Mouse (Mus musculus) small intestine, adult 2 months (tissue): Measurements from ENCODE around the gene Grn. TPM values are rescaled to one million over a fixed set of nuclear protein-coding genes. Genes with fewer than 3 reads are reported as not detected.
"Not testable (repeated sequence)": the region's sequence is repeated elsewhere in the genome, so short reads cannot be mapped to it uniquely, and the experiment has no call there.

Experiments
- H3K27ac ChIP-seq: fragments of 200-500 bp; 2 replicates; pipeline ENCODE4 v1.5.1; 2012; ENCODE audit warnings: low read depth, low read length, control low read depth, inconsistent platforms; ENCODE audit not compliant: insufficient read depth
- H3K27me3 ChIP-seq: fragments of 200-500 bp; 2 replicates; pipeline ENCODE4 v1.6.1; 2012; ENCODE audit warnings: mild to moderate bottlenecking, moderate library complexity, low read length, inconsistent platforms; ENCODE audit not compliant: control insufficient read depth, insufficient read depth
- H3K36me3 ChIP-seq: fragments of 200-500 bp; 2 replicates; pipeline ENCODE4 v1.6.1; 2012; ENCODE audit warnings: mild to moderate bottlenecking, low read length, control low read depth, inconsistent platforms; ENCODE audit not compliant: control insufficient read depth, insufficient read depth
- H3K4me1 ChIP-seq: fragments of 200-500 bp; 2 replicates; pipeline ENCODE4 v1.6.1; 2012; ENCODE audit warnings: low read length, inconsistent platforms, mixed read lengths; ENCODE audit not compliant: control insufficient read depth, insufficient read depth, insufficient read length
- H3K4me3 ChIP-seq: fragments of 200-500 bp; 2 replicates; pipeline ENCODE4 v1.5.1; 2012; ENCODE audit warnings: low read depth, mild to moderate bottlenecking, control low read depth, inconsistent platforms, low read length, moderate library complexity
- CTCF ChIP-seq: fragments of 200-500 bp; IDR thresholded peaks from 2 replicates; pipeline ENCODE4 v1.5.1; 2012; ENCODE audit warnings: low read depth, mild to moderate bottlenecking, control low read depth, inconsistent platforms, low read length, moderate library complexity, mixed read lengths; ENCODE audit not compliant: insufficient replicate concordance, insufficient read length; ENCODE audit errors: extremely low read depth
- POLR2A ChIP-seq: fragments of 200-500 bp; IDR thresholded peaks from 2 replicates; pipeline ENCODE4 v1.6.1; 2012; ENCODE audit warnings: low read depth, mild to moderate bottlenecking, control low read depth, inconsistent platforms, low read length, moderate library complexity
- WGBS: fragments of 180-500 bp; shearing (Covaris S2); methylation state at CpG from one replicate; pipeline ENCODE4 v1.1.7; 2018; 5-methylcytosine and 5-hydroxymethylcytosine counted together
- polyA plus RNA-seq: library from polyadenylated mRNA; depleted of rRNA; stranded (reverse); fragments of >200 nt; gene quantifications from 2 replicates; pipeline ENCODE4 v1.2.3, GENCODE M21; 2012

Gene Grn
- polyA plus RNA-seq, 1 experiment = 111 TPM

- peak; percentile 59 for TF ChIP-seq POLR2A
- no peak for TF ChIP-seq CTCF
- Histone ChIP-seq H3K4me3 (peak overlapping the region; percentile 90), H3K27ac (peak overlapping the region; percentile 83), H3K27me3 (no peaks in the 10 kb centered on the region), H3K36me3 (peaks cover 15% of the 10 kb centered on the region), H3K4me1 (peaks cover 9% of the 10 kb centered on the region)
- under 1% methylated on average over 32 of the region's 32 CpGs for WGBS
Measured at GRCm38 (mm10) chr11:102408344-102408876, 21.7 kb upstream of the Grn start.

GRCm38 (mm10) chr11:102408888-102409794, 21.0 kb upstream of the Grn start:
- H3K4me3 ChIP-seq = peak overlapping the region; percentile 50
- TF ChIP-seq CTCF (no peak), POLR2A (no peak)
- peaks cover 9% of the 10 kb centered on the region; the same call in 1 of the 2 replicates for H3K4me1 ChIP-seq
- H3K36me3 ChIP-seq = peaks cover 8% of the 10 kb centered on the region
- no peaks in the 10 kb centered on the region for H3K27me3 ChIP-seq
- peak overlapping the region; percentile 75 for H3K27ac ChIP-seq
- 24% methylated on average over 15 of the region's 15 CpGs for WGBS

DNA sequence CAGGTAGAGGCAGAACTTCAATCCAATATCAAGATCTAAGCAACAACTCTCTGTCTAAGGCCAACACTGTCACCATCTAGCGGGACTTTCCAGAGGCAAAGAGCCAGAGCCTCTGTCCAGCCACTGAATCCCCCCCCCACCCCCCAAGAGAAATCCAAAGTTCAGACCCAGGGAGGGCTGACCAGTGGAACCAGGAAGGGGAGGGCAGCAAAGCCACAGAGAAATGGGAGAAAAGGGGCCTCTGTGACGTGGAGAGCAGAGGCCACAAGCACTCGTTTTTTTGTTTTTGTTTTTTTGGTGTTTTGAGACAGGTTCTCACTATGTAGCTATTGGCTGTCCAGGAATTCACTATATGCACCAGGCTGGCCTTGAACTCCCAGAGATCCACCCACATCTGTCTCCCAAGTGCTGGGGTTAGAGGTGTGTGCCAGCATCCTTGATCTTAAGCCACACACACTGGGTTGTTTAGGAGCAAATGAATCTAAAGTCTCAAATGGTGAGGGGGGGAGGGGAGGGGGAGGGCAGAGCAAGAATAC, 20.3 kb upstream of the Grn start:
- Histone ChIP-seq H3K4me3 (no peak overlapping the region), H3K4me1 (0 out of 2 replicates have a peak, but pooled peaks cover 3% of the 10 kb centered on the region), H3K27me3 (no peaks in the 10 kb centered on the region), H3K27ac (no peak overlapping the region), H3K36me3 (peaks cover 2% of the 10 kb centered on the region; the same call in 1 of the 2 replicates)
- 82% methylated on average over 3 of the region's 3 CpGs for WGBS
- TF ChIP-seq CTCF = no peak
- no peak for TF ChIP-seq POLR2A

DNA sequence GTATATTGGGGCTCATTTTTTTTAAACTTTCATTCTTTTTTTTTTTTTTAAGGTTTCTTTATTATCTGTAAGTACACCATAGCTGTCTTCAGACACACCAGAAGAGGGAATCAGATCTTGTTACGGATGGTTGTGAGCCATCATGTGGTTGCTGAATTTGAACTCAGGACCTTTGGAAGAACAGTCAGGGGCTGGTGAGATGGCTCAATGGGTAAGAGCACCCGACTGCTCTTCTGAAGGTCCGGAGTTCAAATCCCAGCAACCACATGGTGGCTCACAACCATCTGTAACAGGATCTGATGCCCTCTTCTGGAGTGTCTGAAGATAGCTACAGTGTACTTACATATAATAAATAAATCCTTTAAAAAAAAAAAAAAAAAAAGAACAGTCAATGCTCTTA, 19.8 kb upstream of the Grn start:
- H3K36me3 ChIP-seq, H3K27me3 ChIP-seq, H3K4me1 ChIP-seq, H3K4me3 ChIP-seq, H3K27ac ChIP-seq: not testable (repeated sequence)
- whole genome bisulfite sequencing = 81% methylated on average over 3 of the region's 3 CpGs

- Histone ChIP-seq H3K4me1 (0 out of 2 replicates have a peak, but pooled peaks cover 2% of the 10 kb centered on the region), H3K4me3 (no peak overlapping the region), H3K27ac (no peak overlapping the region), H3K27me3 (no peaks in the 10 kb centered on the region), H3K36me3 (no peaks in the 10 kb centered on the region)
- TF ChIP-seq POLR2A = no peak
- TF ChIP-seq CTCF = no peak
- WGBS = 58% methylated on average over 3 of the region's 3 CpGs
Measured at GRCm38 (mm10) chr11:102411061-102411460, 19.1 kb upstream of the Grn start.

DNA sequence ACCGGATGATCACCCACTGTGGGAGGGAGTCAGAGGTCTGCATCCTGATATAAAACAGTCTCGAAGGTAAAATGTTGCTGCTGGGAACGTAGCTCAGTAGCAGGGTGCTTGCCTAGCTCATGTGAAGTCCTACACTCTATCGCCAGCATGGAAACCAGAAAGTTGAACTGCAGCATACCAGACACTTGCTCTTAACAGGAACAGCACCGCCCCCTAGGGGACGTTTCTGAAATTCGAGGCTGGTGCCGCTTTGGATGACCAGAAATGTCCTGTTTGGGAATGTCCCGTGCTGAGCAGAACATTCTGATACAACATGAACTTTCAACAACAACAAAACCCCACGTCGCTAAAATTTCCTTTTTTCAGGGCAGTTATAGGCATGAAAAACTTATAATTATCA, 18.4 kb upstream of the Grn start:
- 4% methylated on average over 11 of the region's 11 CpGs for WGBS
- Histone ChIP-seq H3K4me1 (no peaks in the 10 kb centered on the region), H3K27me3 (no peaks in the 10 kb centered on the region), H3K4me3 (no peak overlapping the region), H3K27ac (no peak overlapping the region), H3K36me3 (no peaks in the 10 kb centered on the region)
- TF ChIP-seq POLR2A = no peak
- TF ChIP-seq CTCF = peak; percentile 93; the same call in 1 of the 2 replicates

DNA sequence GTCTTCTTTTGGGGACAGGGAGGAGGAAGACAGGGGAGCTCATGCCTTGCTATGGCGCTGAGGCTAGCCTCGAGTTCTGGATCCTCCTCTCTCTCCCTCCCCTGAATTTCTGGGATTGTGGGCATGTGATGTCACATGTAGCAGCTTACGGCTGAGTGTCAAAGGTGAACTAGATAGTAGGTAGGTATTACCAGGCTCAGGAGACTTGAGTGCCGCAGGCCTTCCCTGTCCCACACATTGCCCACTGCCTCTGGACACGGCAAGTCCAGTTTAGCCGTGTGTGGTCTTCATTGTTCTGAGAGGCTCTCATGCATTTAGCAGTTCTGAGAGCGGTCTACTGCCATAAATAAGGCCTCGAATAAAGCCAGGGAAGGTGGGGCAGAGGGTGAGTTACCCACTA, 17.1 kb upstream of the Grn start:
- Histone ChIP-seq H3K4me3 (no peak overlapping the region), H3K27ac (no peak overlapping the region), H3K36me3 (no peaks in the 10 kb centered on the region), H3K4me1 (no peaks in the 10 kb centered on the region), H3K27me3 (no peaks in the 10 kb centered on the region)
- TF ChIP-seq CTCF (no peak), POLR2A (no peak)
- WGBS = 77% methylated on average over 8 of the region's 8 CpGs
